ENCODE assay signal across 8 mouse cellular contexts in genomic region chr8:3516450-3517116, GRCm38 (mm10). TPM values are rescaled to one million over a fixed set of nuclear protein-coding genes. Genes with fewer than 3 reads are reported as not detected.
DNase-seq lines count a peak whose midpoint lies in the region; ATAC-seq and TF ChIP-seq lines count a peak whose summit lies in the region.

No protein-coding gene starts in this region.

- ATAC-seq in heart, embryonic 11.5 days (replicated peaks; ENCODE audit: insufficient number of reproducible peaks, low FRiP score, low TSS enrichment) = peak; percentile 86
- ATAC-seq in kidney, embryonic 16.5 days (ENCODE audit: low FRiP score, low TSS enrichment) = peak; percentile 91

- peak overlapping the region; percentile 4 for H3ac ChIP-seq in myocyte (ENCODE audit: control insufficient read depth, insufficient read length)

- no peaks in the 10 kb centered on the region for H3K9me3 ChIP-seq in erythroblast, embryonic 14.5 days (ENCODE audit: control insufficient read depth, low read length)
- no peaks in the 10 kb centered on the region for H3K9me3 ChIP-seq in heart, embryonic 11.5 days (replicated peaks; ENCODE audit: control insufficient read depth, low read length)
- H3K9me3 ChIP-seq in kidney, embryonic 16.5 days (ENCODE audit: low read length) = no peaks in the 10 kb centered on the region

- peak overlapping the region; percentile 98 for H3K4me2 ChIP-seq in heart, embryonic 11.5 days
- peak overlapping the region; percentile 97 for H3K4me2 ChIP-seq in kidney, embryonic 16.5 days (replicated peaks; ENCODE audit: low read depth, low read length)
- peak overlapping the region; percentile 99 for H3K4me2 ChIP-seq in myocyte (ENCODE audit: low read depth)

- no peaks in the 10 kb centered on the region for H3K79me2 ChIP-seq in liver, adult 2 months (ENCODE audit: control insufficient read depth, insufficient read depth, low read length)
- no peaks in the 10 kb centered on the region for H3K79me2 ChIP-seq in myocyte (ENCODE audit: control insufficient read depth, insufficient read depth)

- peak overlapping the region; percentile 86 for H3K4me3 ChIP-seq in erythroblast, embryonic 14.5 days (replicated peaks)
- H3K4me3 ChIP-seq in heart, embryonic 11.5 days (ENCODE audit: low read depth, low read length) = peak overlapping the region; percentile 69
- H3K4me3 ChIP-seq in kidney, embryonic 16.5 days (ENCODE audit: low read length) = peak overlapping the region; percentile 82
- peak overlapping the region; percentile 71 for H3K4me3 ChIP-seq in liver, adult 2 months (ENCODE audit: insufficient read depth, low read depth, low read length)
- peak overlapping the region; percentile 71 for H3K4me3 ChIP-seq in myocyte

- DNase-seq in B cell, adult 2 months = peak; percentile 91
- peak; percentile 97 for DNase-seq in brain, embryonic 14.5 days (ENCODE audit: low read depth)
- DNase-seq in liver, adult 2 months (ENCODE audit: extremely low read depth, low read depth, low spot score) = peak; percentile 87
- DNase-seq in splenic B cell, adult 2 months (ENCODE audit: low read depth, low spot score) = peak; percentile 93

- TF ChIP-seq POLR2A in brain, embryonic 14.5 days (IDR thresholded peaks at IDR 0.05; ENCODE audit: borderline replicate concordance, extremely low read depth, insufficient read depth, insufficient read length, poor library complexity, severe bottlenecking) = peak; percentile 28; the same call in 1 of the 2 replicates
- TF ChIP-seq POLR2A in liver, adult 2 months (IDR thresholded peaks at IDR 0.05; ENCODE audit: extremely low read depth, insufficient read depth, low read length) = peak; percentile 49; the same call in 1 of the 2 replicates
- no peak for TF ChIP-seq POLR2A in myocyte (IDR thresholded peaks at IDR 0.05; ENCODE audit: insufficient read length, low read depth)

- WGBS in heart, embryonic 11.5 days (ENCODE audit: insufficient replicate concordance) = under 1% methylated on average over 36 of the region's 36 CpGs
- WGBS in kidney, embryonic 16.5 days = 1% methylated on average over 36 of the region's 36 CpGs
- WGBS in liver, adult 2 months = 1% methylated on average over 36 of the region's 36 CpGs

- peaks cover 67% of the 10 kb centered on the region for H3K4me1 ChIP-seq in erythroblast, embryonic 14.5 days (ENCODE audit: control insufficient read depth)
- H3K4me1 ChIP-seq in heart, embryonic 11.5 days (ENCODE audit: control insufficient read depth, insufficient read depth, low read length) = 0 out of 2 replicates have a peak, but pooled peaks cover 2% of the 10 kb centered on the region
- H3K4me1 ChIP-seq in kidney, embryonic 16.5 days (ENCODE audit: insufficient read depth, low read length) = 0 out of 2 replicates have a peak, but pooled peaks cover 4% of the 10 kb centered on the region
- peaks cover 6% of the 10 kb centered on the region for H3K4me1 ChIP-seq in liver, adult 2 months (ENCODE audit: control insufficient read depth, insufficient read depth, low read length)

- H3K9ac ChIP-seq in heart, embryonic 11.5 days (ENCODE audit: low read depth, low read length) = peak overlapping the region; percentile 74
- H3K9ac ChIP-seq in kidney, embryonic 16.5 days (replicated peaks; ENCODE audit: low read length) = peak overlapping the region; percentile 79
- peak overlapping the region; percentile 69 for H3K9ac ChIP-seq in liver, adult 2 months (ENCODE audit: low read depth, low read length)

- no peak for TF ChIP-seq CTCF in brain, embryonic 14.5 days (IDR thresholded peaks at IDR 0.05; ENCODE audit: borderline replicate concordance, extremely low read depth, insufficient read depth, insufficient read length)
- 0 out of 2 replicates have a peak, but pooled peaks have one; percentile 0 for TF ChIP-seq CTCF in liver, adult 2 months (IDR thresholded peaks at IDR 0.05; ENCODE audit: low read depth, low read length)

- H3K27ac ChIP-seq in heart, embryonic 11.5 days (ENCODE audit: low read depth, low read length) = peak overlapping the region; percentile 60; the same call in 1 of the 2 replicates
- peak overlapping the region; percentile 82 for H3K27ac ChIP-seq in kidney, embryonic 16.5 days (ENCODE audit: low read length)
- peak overlapping the region; percentile 69 for H3K27ac ChIP-seq in liver, adult 2 months (replicated peaks; ENCODE audit: insufficient read depth, low read depth, low read length)

- peaks cover 52% of the 10 kb centered on the region for H3K36me3 ChIP-seq in erythroblast, embryonic 14.5 days (ENCODE audit: control insufficient read depth)
- H3K36me3 ChIP-seq in heart, embryonic 11.5 days (ENCODE audit: control insufficient read depth, insufficient read depth, low read length) = peaks cover 7% of the 10 kb centered on the region
- H3K36me3 ChIP-seq in kidney, embryonic 16.5 days (ENCODE audit: insufficient read depth, low read length) = peaks cover 19% of the 10 kb centered on the region
- peaks cover 3% of the 10 kb centered on the region; the same call in 1 of the 2 replicates for H3K36me3 ChIP-seq in liver, adult 2 months (ENCODE audit: control insufficient read depth, insufficient read depth, low read length)
- H3K36me3 ChIP-seq in myocyte (ENCODE audit: control insufficient read depth, insufficient read depth) = no peaks in the 10 kb centered on the region
- H3K36me3 ChIP-seq in splenic B cell, adult 2 months (ENCODE audit: control insufficient read depth, insufficient read depth, low read length, poor library complexity, severe bottlenecking) = no peaks in the 10 kb centered on the region; the same call in 1 of the 2 replicates

- H3K27me3 ChIP-seq in erythroblast, embryonic 14.5 days (ENCODE audit: control insufficient read depth) = no peaks in the 10 kb centered on the region
- H3K27me3 ChIP-seq in heart, embryonic 11.5 days (ENCODE audit: control insufficient read depth, insufficient read depth, low read length) = no peaks in the 10 kb centered on the region
- H3K27me3 ChIP-seq in kidney, embryonic 16.5 days (ENCODE audit: insufficient read depth, low read length) = no peaks in the 10 kb centered on the region
- H3K27me3 ChIP-seq in liver, adult 2 months (ENCODE audit: control insufficient read depth, insufficient read depth, low read length) = no peaks in the 10 kb centered on the region
- H3K27me3 ChIP-seq in myocyte (ENCODE audit: control insufficient read depth, insufficient read depth, insufficient read length) = no peaks in the 10 kb centered on the region
- no peaks in the 10 kb centered on the region for H3K27me3 ChIP-seq in splenic B cell, adult 2 months (ENCODE audit: control insufficient read depth, insufficient read depth, low read length, poor library complexity, severe bottlenecking)

TF ChIP-seq in myocyte, 11 proteins besides CTCF, POLR2A, EP300 and RAD21 (continues in another document):
- TF ChIP-seq USF1 (IDR thresholded peaks at IDR 0.05; ENCODE audit: low read depth) = peak; percentile 56
- TF ChIP-seq MYOG (IDR thresholded peaks at IDR 0.05; ENCODE audit: control insufficient read depth in 1 of 3, insufficient read depth in 1 of 3, insufficient read length in 2 of 3, low read depth in 2 of 3) = no peak
- no peak for TF ChIP-seq TCF3 (IDR thresholded peaks at IDR 0.05; ENCODE audit: insufficient read length, low read depth)
- peak; percentile 47 for TF ChIP-seq POLR2AphosphoS2 (IDR thresholded peaks at IDR 0.05; ENCODE audit: insufficient read length, low read depth)
- TF ChIP-seq TCF12 (IDR thresholded peaks at IDR 0.05; ENCODE audit: insufficient read depth, poor library complexity, severe bottlenecking) = no peak

RNA-seq across cellular contexts. Expression of gene Pnpla6, which starts 1.4 kb away (rescaled TPM):
- 46.2 and 54.9 TPM in 2 replicates for polyA plus RNA-seq in brain, embryonic 14.5 days (2012; rRNA removed)
- polyA plus RNA-seq in erythroblast, embryonic 14.5 days (2012) = 1.7 and 1.9 TPM in 2 replicates
- polyA plus RNA-seq in heart, embryonic 11.5 days (2014; fragmentation: Nextera tagmentation; extraction: Ambion mirVana) = 14.0 and 15.9 TPM in 2 replicates
- 35.7 and 42.4 TPM in 2 replicates for polyA plus RNA-seq in kidney, embryonic 16.5 days (2015; fragmentation: Nextera tagmentation; extraction: Ambion mirVana)
- 14.4 and 15.9 TPM in 2 replicates for total RNA-seq in liver, adult 2 months (2014; rRNA removed)
- polyA plus RNA-seq in liver, adult 2 months (2012; rRNA removed) = 25.8 and 36.5 TPM in 2 replicates
- polyA plus RNA-seq in myocyte (2012; fragmentation: generic; extraction: Trizol) = 14.8 TPM

RNA-seq across cellular contexts. Expression of gene Mcoln1, which starts 16.3 kb away (rescaled TPM):
- polyA plus RNA-seq in brain, embryonic 14.5 days (2012; rRNA removed) = 230 and 313 TPM in 2 replicates
- polyA plus RNA-seq in erythroblast, embryonic 14.5 days (2012) = 10.0 and 15.4 TPM in 2 replicates
- 31.3 and 48.1 TPM in 2 replicates for polyA plus RNA-seq in heart, embryonic 11.5 days (2014; fragmentation: Nextera tagmentation; extraction: Ambion mirVana)
- 72.2 and 73.5 TPM in 2 replicates for polyA plus RNA-seq in kidney, embryonic 16.5 days (2015; fragmentation: Nextera tagmentation; extraction: Ambion mirVana)
- total RNA-seq in liver, adult 2 months (2014; rRNA removed) = 38.1 and 44.2 TPM in 2 replicates
- polyA plus RNA-seq in liver, adult 2 months (2012; rRNA removed) = 210 and 227 TPM in 2 replicates
- 44.1 TPM for polyA plus RNA-seq in myocyte (2012; fragmentation: generic; extraction: Trizol)

RNA-seq across cellular contexts. Expression of gene Zfp358, which starts 23.6 kb away (rescaled TPM):
- polyA plus RNA-seq in brain, embryonic 14.5 days (2012; rRNA removed) = 154 and 176 TPM in 2 replicates
- polyA plus RNA-seq in erythroblast, embryonic 14.5 days (2012) = 0.07 and 0.20 TPM in 2 replicates
- polyA plus RNA-seq in heart, embryonic 11.5 days (2014; fragmentation: Nextera tagmentation; extraction: Ambion mirVana) = 11.5 and 19.7 TPM in 2 replicates
- polyA plus RNA-seq in kidney, embryonic 16.5 days (2015; fragmentation: Nextera tagmentation; extraction: Ambion mirVana) = 55.6 and 57.1 TPM in 2 replicates
- 2.7 and 4.4 TPM in 2 replicates for total RNA-seq in liver, adult 2 months (2014; rRNA removed)
- polyA plus RNA-seq in liver, adult 2 months (2012; rRNA removed) = 20.8 and 25.9 TPM in 2 replicates
- polyA plus RNA-seq in myocyte (2012; fragmentation: generic; extraction: Trizol) = 29.2 TPM

RNA-seq across cellular contexts. Expression of gene Tex45, which starts 45.9 kb away (rescaled TPM):
- polyA plus RNA-seq in brain, embryonic 14.5 days (2012; rRNA removed) = 0.37 and 0.49 TPM in 2 replicates
- polyA plus RNA-seq in erythroblast, embryonic 14.5 days (2012) = not detected in 2 replicates
- not detected in 2 replicates for polyA plus RNA-seq in heart, embryonic 11.5 days (2014; fragmentation: Nextera tagmentation; extraction: Ambion mirVana)
- 0.19 TPM in 1 of 2 replicates, not detected in the other for polyA plus RNA-seq in kidney, embryonic 16.5 days (2015; fragmentation: Nextera tagmentation; extraction: Ambion mirVana)
- total RNA-seq in liver, adult 2 months (2014; rRNA removed) = 0.07 TPM in 1 of 2 replicates, not detected in the other
- polyA plus RNA-seq in liver, adult 2 months (2012; rRNA removed) = 0.28 TPM in 1 of 2 replicates, not detected in the other
- not detected for polyA plus RNA-seq in myocyte (2012; fragmentation: generic; extraction: Trizol)

RNA-seq across cellular contexts. Expression of gene Pex11g, which starts 49.1 kb away (rescaled TPM):
- polyA plus RNA-seq in brain, embryonic 14.5 days (2012; rRNA removed) = 4.3 and 4.9 TPM in 2 replicates
- polyA plus RNA-seq in erythroblast, embryonic 14.5 days (2012) = 0.06 TPM in 1 of 2 replicates, not detected in the other
- 2.7 and 3.1 TPM in 2 replicates for polyA plus RNA-seq in heart, embryonic 11.5 days (2014; fragmentation: Nextera tagmentation; extraction: Ambion mirVana)
- polyA plus RNA-seq in kidney, embryonic 16.5 days (2015; fragmentation: Nextera tagmentation; extraction: Ambion mirVana) = 8.7 and 10.1 TPM in 2 replicates
- total RNA-seq in liver, adult 2 months (2014; rRNA removed) = 23.0 and 27.8 TPM in 2 replicates
- 51.2 and 52.4 TPM in 2 replicates for polyA plus RNA-seq in liver, adult 2 months (2012; rRNA removed)
- 5.5 TPM for polyA plus RNA-seq in myocyte (2012; fragmentation: generic; extraction: Trizol)

Comparison
In these comparisons a context has a peak if more than half of its experiments do, and no peak if none do; other contexts are left out.
1. Peak in every context shown above with its lines: DNase-seq, ATAC-seq, H3K4me3 ChIP-seq and H3K27ac ChIP-seq.
2. RNA of gene Zfp358, which starts 23.6 kb away (polyA plus RNA-seq): 154 to 176 TPM in brain, embryonic 14.5 days, 55.6 to 57.1 TPM in kidney, embryonic 16.5 days, 29.2 TPM in myocyte (single experiment), 20.8 to 25.9 TPM in liver, adult 2 months and 11.5 to 19.7 TPM in heart, embryonic 11.5 days; 0.07 to 0.20 TPM in erythroblast, embryonic 14.5 days; every median in the first group is over 10 times any median in the second.